Mouse (Mus musculus): ENCODE measurements around the gene Aspa.

- TF ChIP-seq POLR2A (IDR thresholded peaks at IDR 0.05; ENCODE audit: insufficient read depth, low read depth, low read length) = no peak
- TF ChIP-seq CTCF (IDR thresholded peaks at IDR 0.05) = no peak
- TF ChIP-seq EP300 (IDR thresholded peaks at IDR 0.05; ENCODE audit: insufficient read depth, low read depth, low read length) = no peak
Observed at GRCm38 (mm10) chr11:73336919-73337318, 7.5 kb upstream of the Aspa start.
